8 mouse cellular contexts compared by ENCODE assay signal in genomic region chr17:29882885-29883284, GRCm38 (mm10).
DNase-seq lines count a peak whose midpoint lies in the region; ATAC-seq and TF ChIP-seq lines count a peak whose summit lies in the region.

No protein-coding gene starts in this region.

- no peaks in the 10 kb centered on the region for H3K27me3 ChIP-seq in heart, adult 2 months (ENCODE audit: control insufficient read depth, insufficient read depth, low read length)
- peaks cover 64% of the 10 kb centered on the region for H3K27me3 ChIP-seq in heart, embryonic 10.5 days (ENCODE audit: insufficient read depth, poor library complexity, severe bottlenecking)
- no peaks in the 10 kb centered on the region; a peak in 2 of 4 replicates for H3K27me3 ChIP-seq in MEL (ENCODE audit: control insufficient read depth in 1 of 2, insufficient read depth in 2 of 2, low read length in 2 of 2)
- peaks cover 48% of the 10 kb centered on the region for H3K27me3 ChIP-seq in liver, embryonic 11.5 days (replicated peaks; ENCODE audit: control insufficient read depth, insufficient read depth, low read length)
- H3K27me3 ChIP-seq in neural tube, embryonic 11.5 days (ENCODE audit: control insufficient read depth, insufficient read depth, low read length) = peaks cover 25% of the 10 kb centered on the region
- H3K27me3 ChIP-seq in thymus, adult 2 months (ENCODE audit: control insufficient read depth, insufficient read depth, low read length) = peaks cover 16% of the 10 kb centered on the region

- H3K27ac ChIP-seq in heart, adult 2 months = no peak overlapping the region
- no peak overlapping the region for H3K27ac ChIP-seq in heart, embryonic 10.5 days
- no peak overlapping the region for H3K27ac ChIP-seq in MEL (ENCODE audit: control insufficient read depth, low read depth, low read length)
- H3K27ac ChIP-seq in liver, embryonic 11.5 days (ENCODE audit: low read depth, low read length) = no peak overlapping the region
- no peak overlapping the region for H3K27ac ChIP-seq in neural tube, embryonic 11.5 days (ENCODE audit: low read depth, low read length)
- no peak overlapping the region for H3K27ac ChIP-seq in thymus, adult 2 months (ENCODE audit: control insufficient read depth, insufficient read depth, low read length)

- TF ChIP-seq CTCF in heart, adult 2 months (IDR thresholded peaks at IDR 0.05) = peak; percentile 90
- TF ChIP-seq CTCF in MEL (IDR thresholded peaks at IDR 0.05 in 2 of 3, conservative IDR thresholded peaks at IDR 0.05 in 1 of 3; ENCODE audit: control insufficient read depth in 1 of 3, insufficient read depth in 1 of 3, low read depth in 2 of 3, low read length in 3 of 3, poor library complexity in 1 of 3, severe bottlenecking in 1 of 3) = peak; percentile 83 to 98 (median 98)
- peak; percentile 90 for TF ChIP-seq CTCF in thymus, adult 2 months (IDR thresholded peaks at IDR 0.05; ENCODE audit: borderline replicate concordance, control insufficient read depth, extremely low read depth, insufficient read depth, low read length, poor library complexity)

- no peak for TF ChIP-seq EP300 in heart, adult 2 months (IDR thresholded peaks at IDR 0.05; ENCODE audit: insufficient read depth, low read depth, low read length)
- no peak for TF ChIP-seq EP300 in MEL (IDR thresholded peaks at IDR 0.05; ENCODE audit: low read depth in 1 of 2, low read length in 2 of 2)

- no peak overlapping the region for H3K9ac ChIP-seq in heart, adult 2 months (ENCODE audit: low read depth, low read length)
- no peak overlapping the region for H3K9ac ChIP-seq in MEL (ENCODE audit: control insufficient read depth, low read depth, low read length, poor library complexity, severe bottlenecking)
- H3K9ac ChIP-seq in liver, embryonic 11.5 days (ENCODE audit: low read depth, low read length) = no peak overlapping the region
- no peak overlapping the region for H3K9ac ChIP-seq in neural tube, embryonic 11.5 days (ENCODE audit: low read length)

- no peak overlapping the region for H3K4me2 ChIP-seq in liver, embryonic 11.5 days
- H3K4me2 ChIP-seq in neural tube, embryonic 11.5 days (ENCODE audit: low read depth) = no peak overlapping the region

- DNase-seq in heart, adult 2 months = peak; percentile 42 to 77
- no peak for DNase-seq in heart, embryonic 10.5 days (ENCODE audit: low spot score)
- peak; percentile 65 for DNase-seq in MEL (ENCODE audit: low read depth, low spot score)
- DNase-seq in cerebellum, postnatal 4 days (ENCODE audit: low spot score in 2 of 2) = peak; percentile 80 to 89
- peak; percentile 72 to 79 for DNase-seq in heart, postnatal 36 days
- DNase-seq in liver, embryonic 11.5 days (ENCODE audit: low spot score) = peak; percentile 68
- DNase-seq in neural tube, embryonic 11.5 days (ENCODE audit: low spot score) = peak; percentile 84
- DNase-seq in thymus, adult 2 months = peak; percentile 68

- no peak for TF ChIP-seq POLR2A in heart, adult 2 months (IDR thresholded peaks at IDR 0.05; ENCODE audit: insufficient read depth, low read depth, low read length)
- TF ChIP-seq POLR2A in MEL (IDR thresholded peaks at IDR 0.05; ENCODE audit: control insufficient read depth in 1 of 2, insufficient read depth in 1 of 2, low read depth in 1 of 2, low read length in 2 of 2, poor library complexity in 1 of 2) = no peak
- no peak for TF ChIP-seq POLR2A in thymus, adult 2 months (IDR thresholded peaks at IDR 0.05; ENCODE audit: control insufficient read depth, extremely low read depth, insufficient read depth, low read length, poor library complexity)

- 0 out of 2 replicates have a peak, but pooled peaks cover 2% of the 10 kb centered on the region for H3K4me1 ChIP-seq in heart, adult 2 months (ENCODE audit: control insufficient read depth, insufficient read depth, low read length)
- H3K4me1 ChIP-seq in heart, embryonic 10.5 days = peaks cover 23% of the 10 kb centered on the region
- H3K4me1 ChIP-seq in MEL (ENCODE audit: control insufficient read depth in 1 of 2, insufficient read depth in 2 of 2, low read length in 2 of 2) = no peaks in the 10 kb centered on the region
- H3K4me1 ChIP-seq in liver, embryonic 11.5 days (replicated peaks; ENCODE audit: control insufficient read depth, insufficient read depth, low read length) = peaks cover 21% of the 10 kb centered on the region
- peaks cover 5% of the 10 kb centered on the region; the same call in 1 of the 2 replicates for H3K4me1 ChIP-seq in neural tube, embryonic 11.5 days (ENCODE audit: control insufficient read depth, insufficient read depth, low read length)
- peaks cover 13% of the 10 kb centered on the region for H3K4me1 ChIP-seq in thymus, adult 2 months (replicated peaks; ENCODE audit: control insufficient read depth, insufficient read depth, low read length)

- H3K79me2 ChIP-seq in heart, adult 2 months (replicated peaks; ENCODE audit: control insufficient read depth, insufficient read depth, low read length) = no peaks in the 10 kb centered on the region
- H3K79me2 ChIP-seq in MEL (ENCODE audit: control insufficient read depth, insufficient read depth, low read length, poor library complexity) = no peaks in the 10 kb centered on the region

- H3K9me3 ChIP-seq in heart, embryonic 10.5 days = no peaks in the 10 kb centered on the region
- H3K9me3 ChIP-seq in MEL (replicated peaks; ENCODE audit: insufficient read depth, low read length) = no peaks in the 10 kb centered on the region
- H3K9me3 ChIP-seq in liver, embryonic 11.5 days (ENCODE audit: control insufficient read depth, low read length) = peaks cover 2% of the 10 kb centered on the region; the same call in 1 of the 2 replicates
- no peaks in the 10 kb centered on the region for H3K9me3 ChIP-seq in neural tube, embryonic 11.5 days (ENCODE audit: control insufficient read depth, low read length)

- intact Hi-C loops in heart, adult 2 months (cut with DNase I) = loop anchor here (1.0 to 2.0 kb wide), 4 partner anchors 87 to 280 kb away; no protein-coding TSS in a partner anchor
- intact Hi-C loops in heart, postnatal 36 days (cut with DNase I) = loop anchor here (1.0 to 2.0 kb wide), 3 partner anchors 87 to 280 kb away; no protein-coding TSS in a partner anchor

- TF ChIP-seq RAD21 in MEL (IDR thresholded peaks at IDR 0.05; ENCODE audit: low read depth, low read length) = peak; percentile 97

- H3K4me3 ChIP-seq in heart, adult 2 months = no peak overlapping the region
- no peak overlapping the region for H3K4me3 ChIP-seq in heart, embryonic 10.5 days
- H3K4me3 ChIP-seq in MEL (ENCODE audit: control insufficient read depth in 1 of 2, insufficient read depth in 1 of 2, low read depth in 2 of 2, low read length in 2 of 2) = no peak overlapping the region
- H3K4me3 ChIP-seq in liver, embryonic 11.5 days (ENCODE audit: low read depth, low read length) = no peak overlapping the region
- H3K4me3 ChIP-seq in neural tube, embryonic 11.5 days (ENCODE audit: low read depth, low read length) = no peak overlapping the region
- no peak overlapping the region for H3K4me3 ChIP-seq in thymus, adult 2 months (ENCODE audit: control insufficient read depth, insufficient read depth, low read length)

- 3% methylated on average over 5 of the region's 5 CpGs for WGBS in heart, adult 2 months
- WGBS in heart, embryonic 10.5 days = 0% methylated on average over 5 of the region's 5 CpGs
- WGBS in liver, embryonic 11.5 days = 0% methylated on average over 5 of the region's 5 CpGs
- 2% methylated on average over 5 of the region's 5 CpGs for WGBS in neural tube, embryonic 11.5 days
- WGBS in thymus, adult 2 months = 0% methylated on average over 5 of the region's 5 CpGs

- ATAC-seq in liver, embryonic 11.5 days (replicated peaks; ENCODE audit: low FRiP score) = no peak
- ATAC-seq in neural tube, embryonic 11.5 days (ENCODE audit: insufficient read depth, low FRiP score, low TSS enrichment) = no peak; the same call in 1 of the 2 replicates

- H3K36me3 ChIP-seq in heart, adult 2 months (ENCODE audit: control insufficient read depth, insufficient read depth, low read length) = no peaks in the 10 kb centered on the region
- H3K36me3 ChIP-seq in heart, embryonic 10.5 days = no peaks in the 10 kb centered on the region
- H3K36me3 ChIP-seq in MEL (ENCODE audit: control insufficient read depth in 1 of 2, insufficient read depth in 2 of 2, low read length in 2 of 2) = no peaks in the 10 kb centered on the region
- no peaks in the 10 kb centered on the region; the same call in 1 of the 2 replicates for H3K36me3 ChIP-seq in liver, embryonic 11.5 days (ENCODE audit: control insufficient read depth, insufficient read depth, low read length)
- no peaks in the 10 kb centered on the region for H3K36me3 ChIP-seq in neural tube, embryonic 11.5 days (ENCODE audit: control insufficient read depth, insufficient read depth, low read length)
- H3K36me3 ChIP-seq in thymus, adult 2 months (ENCODE audit: control insufficient read depth, insufficient read depth, low read length) = no peaks in the 10 kb centered on the region

TF ChIP-seq in MEL, 35 proteins besides CTCF, POLR2A, EP300 and RAD21:
- no peak for TF ChIP-seq CHD1 (IDR thresholded peaks at IDR 0.05; ENCODE audit: low read depth, low read length)
- no peak for TF ChIP-seq ZMIZ1 (IDR thresholded peaks at IDR 0.05; ENCODE audit: low read depth, low read length)
- TF ChIP-seq SMC3 (IDR thresholded peaks at IDR 0.05; ENCODE audit: low read depth, low read length) = peak; percentile 98
- no peak for TF ChIP-seq BHLHE40 (IDR thresholded peaks at IDR 0.05; ENCODE audit: borderline replicate concordance, low read depth, low read length)
- TF ChIP-seq ZC3H11A (IDR thresholded peaks at IDR 0.05; ENCODE audit: low read depth, low read length) = peak; percentile 96
